Mouse (Mus musculus): ENCODE measurements around the gene Gstp3. TPM values are rescaled to one million over a fixed set of nuclear protein-coding genes. Genes with fewer than 3 reads are reported as not detected.

Gstp3 gene
- total and polyA plus RNA-seq, 3 experiments, result 1.4 TPM; not detected in 2

- H3K79me2 ChIP-seq (replicated peaks; ENCODE audit: control insufficient read depth, extremely low read depth, insufficient read depth, poor library complexity, severe bottlenecking), result no peaks in the 10 kb centered on the region
- dilution Hi-C loops (cut with MboI; ENCODE audit: extremely low pct_ligation_motif_present, extremely low pct_unique_long_range_greater_than_20kb, low sequenced_read_pairs), result no loop called here
- H3K9me3 ChIP-seq (replicated peaks; ENCODE audit: low read length), result peaks cover 3% of the 10 kb centered on the region
- H3K4me2 ChIP-seq (ENCODE audit: insufficient read depth, low read depth, poor library complexity, severe bottlenecking), result no peak overlapping the region
- no peak overlapping the region for H3K9ac ChIP-seq (ENCODE audit: insufficient read depth, low read depth)
- no peak for DNase-seq (ENCODE audit: extremely low read depth)
- no peaks in the 10 kb centered on the region for H3K27me3 ChIP-seq (replicated peaks)
- peaks cover 21 to 25% of the 10 kb centered on the region in 2 experiments for H3K4me1 ChIP-seq (ENCODE audit: control insufficient read depth in 1 of 2, insufficient read depth in 2 of 2)
- no peak for TF ChIP-seq NRF1 (IDR thresholded peaks at IDR 0.05; ENCODE audit: low read depth, low read length)
- no peak for TF ChIP-seq CTCF (conservative IDR thresholded peaks at IDR 0.05 in 1 of 2, IDR thresholded peaks at IDR 0.05 in 1 of 2; ENCODE audit: low read depth in 2 of 2, low read length in 2 of 2)
- TF ChIP-seq GABPA (IDR thresholded peaks at IDR 0.05; ENCODE audit: insufficient replicate concordance, low read depth, low read length), result no peak
- no peak for TF ChIP-seq E2F4 (IDR thresholded peaks at IDR 0.05; ENCODE audit: insufficient replicate concordance, low read depth, low read length)
- no peak for TF ChIP-seq ZKSCAN1 (IDR thresholded peaks at IDR 0.05; ENCODE audit: borderline replicate concordance, low read depth, low read length)
- TF ChIP-seq PAX5 (IDR thresholded peaks at IDR 0.05; ENCODE audit: low read length), result no peak
- no peak for TF ChIP-seq ZNF384 (IDR thresholded peaks at IDR 0.05; ENCODE audit: low read depth, low read length)
- no peak for TF ChIP-seq SIN3A (IDR thresholded peaks at IDR 0.05; ENCODE audit: low read length)
- no peak for TF ChIP-seq POLR2AphosphoS2 (IDR thresholded peaks at IDR 0.05; ENCODE audit: low read depth, low read length)
- TF ChIP-seq KAT2A (IDR thresholded peaks at IDR 0.05; ENCODE audit: insufficient replicate concordance, low read length), result no peak
- TF ChIP-seq CHD1 (IDR thresholded peaks at IDR 0.05; ENCODE audit: low read depth, low read length), result no peak
- no peak for TF ChIP-seq JUN (IDR thresholded peaks at IDR 0.05; ENCODE audit: insufficient read depth, low read depth, low read length)
- H3K27ac ChIP-seq (ENCODE audit: insufficient read depth, low read depth), result no peak overlapping the region; the same call in 1 of the 2 replicates
- no peak overlapping the region for H3K4me3 ChIP-seq (replicated peaks in 1 of 3; ENCODE audit: low read depth in 2 of 3, low read length in 2 of 3, poor library complexity in 1 of 3)
- in situ Hi-C loops (cut with MboI; ENCODE audit: low pct_ligation_motif_present, low pct_unique_long_range_greater_than_20kb, low sequenced_read_pairs), result no loop called here
- H3K36me3 ChIP-seq (replicated peaks in 1 of 2; ENCODE audit: control insufficient read depth in 1 of 2, insufficient read depth in 1 of 2, low read length in 1 of 2), result no peaks in the 10 kb centered on the region
Measured at GRCm38 (mm10) chr19:4058581-4058980, 788 bp downstream of the Gstp3 start.

- dilution Hi-C loops (cut with MboI; ENCODE audit: extremely low pct_ligation_motif_present, extremely low pct_unique_long_range_greater_than_20kb, low sequenced_read_pairs), result no loop called here
- Histone ChIP-seq H3K79me2 (replicated peaks; ENCODE audit: control insufficient read depth, extremely low read depth, insufficient read depth, poor library complexity, severe bottlenecking) (no peaks in the 10 kb centered on the region), H3K9me3 (replicated peaks; ENCODE audit: low read length) (peaks cover 3% of the 10 kb centered on the region), H3K27ac (ENCODE audit: insufficient read depth, low read depth) (no peak overlapping the region), H3K4me1 (ENCODE audit: control insufficient read depth in 1 of 2, insufficient read depth in 2 of 2) (peaks cover 23 to 30% of the 10 kb centered on the region in 2 experiments), H3K27me3 (replicated peaks) (no peaks in the 10 kb centered on the region), H3K4me2 (ENCODE audit: insufficient read depth, low read depth, poor library complexity, severe bottlenecking) (no peak overlapping the region), H3K4me3 (replicated peaks in 1 of 3; ENCODE audit: low read depth in 2 of 3, low read length in 2 of 3, poor library complexity in 1 of 3) (no peak overlapping the region), H3K9ac (ENCODE audit: insufficient read depth, low read depth) (no peak overlapping the region), H3K36me3 (replicated peaks in 1 of 2; ENCODE audit: control insufficient read depth in 1 of 2, insufficient read depth in 1 of 2, low read length in 1 of 2) (no peaks in the 10 kb centered on the region)
- in situ Hi-C loops (cut with MboI; ENCODE audit: low pct_ligation_motif_present, low pct_unique_long_range_greater_than_20kb, low sequenced_read_pairs), result no loop called here
- TF ChIP-seq JUN (IDR thresholded peaks at IDR 0.05; ENCODE audit: insufficient read depth, low read depth, low read length), result no peak
- no peak for TF ChIP-seq MEF2A (IDR thresholded peaks at IDR 0.05; ENCODE audit: borderline replicate concordance, low read depth, low read length)
- no peak for TF ChIP-seq POLR2A (IDR thresholded peaks at IDR 0.05; ENCODE audit: low read depth, low read length)
- no peak for TF ChIP-seq ZKSCAN1 (IDR thresholded peaks at IDR 0.05; ENCODE audit: borderline replicate concordance, low read depth, low read length)
- TF ChIP-seq ZMIZ1 (IDR thresholded peaks at IDR 0.05; ENCODE audit: low read depth, low read length), result no peak
- TF ChIP-seq ZNF384 (IDR thresholded peaks at IDR 0.05; ENCODE audit: low read depth, low read length), result no peak
- TF ChIP-seq USF1 (IDR thresholded peaks at IDR 0.05; ENCODE audit: low read depth, low read length), result no peak
- TF ChIP-seq NRF1 (IDR thresholded peaks at IDR 0.05; ENCODE audit: low read depth, low read length), result no peak
- no peak for TF ChIP-seq SMC3 (IDR thresholded peaks at IDR 0.05; ENCODE audit: low read depth, low read length)
- TF ChIP-seq ELF1 (IDR thresholded peaks at IDR 0.05; ENCODE audit: low read depth, low read length), result no peak
- no peak for TF ChIP-seq HCFC1 (IDR thresholded peaks at IDR 0.05; ENCODE audit: low read depth, low read length)
- no peak for TF ChIP-seq MAX (IDR thresholded peaks at IDR 0.05; ENCODE audit: low read length)
- no peak for TF ChIP-seq MXI1 (IDR thresholded peaks at IDR 0.05; ENCODE audit: low read depth, low read length)
- no peak for TF ChIP-seq BHLHE40 (IDR thresholded peaks at IDR 0.05; ENCODE audit: low read depth, low read length)
- no peak for TF ChIP-seq E2F4 (IDR thresholded peaks at IDR 0.05; ENCODE audit: insufficient replicate concordance, low read depth, low read length)
- TF ChIP-seq CTCF (conservative IDR thresholded peaks at IDR 0.05 in 1 of 2, IDR thresholded peaks at IDR 0.05 in 1 of 2; ENCODE audit: low read depth in 2 of 2, low read length in 2 of 2), result no peak
- no peak for TF ChIP-seq JUND (conservative IDR thresholded peaks at IDR 0.05; ENCODE audit: low read depth, low read length)
- DNase-seq (ENCODE audit: extremely low read depth), result no peak
Measured at GRCm38 (mm10) chr19:4057962-4058361, 1.4 kb downstream of the Gstp3 start.

Data from CH12.LX (cell line).